Mouse (Mus musculus) lung, adult 2 months (tissue): Measurements from ENCODE around the gene Rps6ka2.

ENCODE experiments used
- CTCF ChIP-seq: fragments of 200-500 bp; IDR thresholded peaks from 2 replicates; pipeline ENCODE4 v1.5.1; 2011; ENCODE audit warnings: mild to moderate bottlenecking, low read length, control low read depth; ENCODE audit not compliant: insufficient read depth
- POLR2A ChIP-seq: fragments of 200-500 bp; IDR thresholded peaks from 2 replicates; pipeline ENCODE4 v1.6.1; 2011; ENCODE audit warnings: low read depth, mild to moderate bottlenecking, control low read depth, low read length, borderline replicate concordance; ENCODE audit errors: extremely low read depth

GRCm38 (mm10) chr17:7237706-7238105, 67.8 kb downstream of the Rps6ka2 start:
- TF ChIP-seq CTCF = no peak
- TF ChIP-seq POLR2A = no peak
